Mouse (Mus musculus): Measurements from ENCODE around the gene Kcnk2. TPM values are rescaled to one million over a fixed set of nuclear protein-coding genes. Genes with fewer than 3 reads are reported as not detected.

Gene Kcnk2
- 1 to 10 TPM; 4.3 to 4.4 TPM for total RNA-seq (2021)
- long read RNA-seq, experiment 1, partial matches to known transcripts, result 2 of 7 reads
- long read RNA-seq, experiment 1, other reads (novel, unspliced or antisense), result 2 of 7 reads
- long read RNA-seq, experiment 2, partial matches to known transcripts, result 3 of 11 reads
- long read RNA-seq, experiment 2, other reads (novel, unspliced or antisense), result 6 of 11 reads

- DNase-seq (ENCODE audit: low spot score in 2 of 2), result no peak
Observed at GRCm38 (mm10) chr1:189402223-189402943, at the start of gene Kcnk2. Gene Kcnk2, minus strand, starts transcription at chr1:189402273.

- DNase-seq (ENCODE audit: low spot score in 2 of 2), result no peak
Observed at GRCm38 (mm10) chr1:189440741-189441140, 38.7 kb upstream of the Kcnk2 start.

GRCm38 (mm10) chr1:189437126-189437525 is 35.1 kb upstream of the Kcnk2 start:
- no peak for DNase-seq (ENCODE audit: low spot score in 2 of 2)

- no peak for DNase-seq (ENCODE audit: low spot score in 2 of 2)
Observed at GRCm38 (mm10) chr1:189435452-189435851, 33.4 kb upstream of the Kcnk2 start.

GRCm38 (mm10) chr1:189431479-189431878 is 29.4 kb upstream of the Kcnk2 start:
- no peak for DNase-seq (ENCODE audit: low spot score in 2 of 2)

- DNase-seq (ENCODE audit: low spot score in 2 of 2), result no peak
Observed at GRCm38 (mm10) chr1:189430534-189430933, 28.5 kb upstream of the Kcnk2 start.

GRCm38 (mm10) chr1:189429566-189429965 is 27.5 kb upstream of the Kcnk2 start:
- DNase-seq (ENCODE audit: low spot score in 2 of 2), result no peak

GRCm38 (mm10) chr1:189426252-189426651 is 24.2 kb upstream of the Kcnk2 start:
- DNase-seq (ENCODE audit: low spot score in 2 of 2), result no peak

GRCm38 (mm10) chr1:189419914-189420313 is 17.8 kb upstream of the Kcnk2 start:
- no peak for DNase-seq (ENCODE audit: low spot score in 2 of 2)

- no peak for DNase-seq (ENCODE audit: low spot score in 2 of 2)
Observed at GRCm38 (mm10) chr1:189409906-189410305, 7.8 kb upstream of the Kcnk2 start.

GRCm38 (mm10) chr1:189405221-189405620 is 3.1 kb upstream of the Kcnk2 start:
- DNase-seq (ENCODE audit: low spot score in 2 of 2), result peak in 1 of 2 experiments; percentile 14

- DNase-seq (ENCODE audit: low spot score in 2 of 2), result no peak
Observed at GRCm38 (mm10) chr1:189403546-189403945, 1.5 kb upstream of the Kcnk2 start.

- no peak for DNase-seq (ENCODE audit: low spot score in 2 of 2)
Observed at GRCm38 (mm10) chr1:189403139-189403538, 1.1 kb upstream of the Kcnk2 start.

- no peak for DNase-seq (ENCODE audit: low spot score in 2 of 2)
Observed at GRCm38 (mm10) chr1:189386848-189387247, 15.2 kb downstream of the Kcnk2 start.

- no peak for DNase-seq (ENCODE audit: low spot score in 2 of 2)
Observed at GRCm38 (mm10) chr1:189386141-189386540, 15.9 kb downstream of the Kcnk2 start.

GRCm38 (mm10) chr1:189367722-189368121 is 34.4 kb downstream of the Kcnk2 start:
- no peak for DNase-seq (ENCODE audit: low spot score in 2 of 2)

- no peak for DNase-seq (ENCODE audit: low spot score in 2 of 2)
Observed at GRCm38 (mm10) chr1:189364188-189364587, 37.9 kb downstream of the Kcnk2 start.

GRCm38 (mm10) chr1:189362579-189362978 is 39.5 kb downstream of the Kcnk2 start:
- no peak for DNase-seq (ENCODE audit: low spot score in 2 of 2)

- DNase-seq (ENCODE audit: low spot score in 2 of 2), result no peak
Observed at GRCm38 (mm10) chr1:189359699-189360098, 42.4 kb downstream of the Kcnk2 start.

GRCm38 (mm10) chr1:189353887-189354286 is 48.2 kb downstream of the Kcnk2 start:
- no peak for DNase-seq (ENCODE audit: low spot score in 2 of 2)

GRCm38 (mm10) chr1:189351804-189352203 is 50.3 kb downstream of the Kcnk2 start:
- no peak for DNase-seq (ENCODE audit: low spot score in 2 of 2)

GRCm38 (mm10) chr1:189349205-189349604 is 52.9 kb downstream of the Kcnk2 start:
- no peak for DNase-seq (ENCODE audit: low spot score in 2 of 2)

GRCm38 (mm10) chr1:189345166-189345565 is 56.9 kb downstream of the Kcnk2 start:
- no peak for DNase-seq (ENCODE audit: low spot score in 2 of 2)
